13 mouse cellular contexts compared by ENCODE assay signal in the genomic region with DNA sequence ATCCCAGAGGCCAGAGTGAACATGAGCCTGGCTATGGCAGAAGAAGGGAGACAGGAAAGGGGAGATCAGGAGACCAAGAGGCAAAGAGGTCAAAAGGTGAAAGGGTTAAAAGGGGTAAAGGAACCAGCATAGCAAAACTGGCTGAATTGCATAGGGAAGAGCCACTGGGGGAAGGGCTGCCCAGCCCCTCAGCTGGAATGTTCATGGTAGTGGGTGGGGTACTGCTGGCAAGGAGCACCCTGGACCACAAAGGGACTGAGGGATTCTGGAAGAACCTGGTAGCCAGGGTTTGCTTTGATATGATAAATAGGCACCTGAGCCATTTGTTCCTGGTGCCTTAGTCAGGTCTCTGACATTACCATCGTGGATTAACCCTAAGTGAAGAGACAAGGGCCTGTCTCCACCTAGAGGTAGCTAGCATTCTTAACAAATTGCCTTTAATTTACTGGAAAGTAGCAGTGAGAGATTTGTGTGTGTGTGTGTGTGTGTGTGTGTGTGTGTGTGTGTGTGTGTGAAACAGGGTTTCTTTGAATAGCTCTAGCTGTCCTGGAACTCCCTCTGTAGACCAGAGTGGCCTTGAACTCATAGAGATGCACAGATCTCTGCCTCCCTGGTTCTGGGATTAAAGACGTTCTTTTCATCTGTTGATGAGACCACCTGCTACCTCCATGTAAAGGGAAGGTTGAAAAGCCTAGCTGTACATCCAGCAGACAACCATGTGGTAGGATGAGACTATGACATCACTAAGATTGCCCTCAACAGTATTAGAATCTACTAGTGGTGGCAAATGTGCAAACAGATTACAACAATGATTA. TPM values are rescaled to one million over a fixed set of nuclear protein-coding genes. Genes with fewer than 3 reads are reported as not detected.
A peak's percentile ranks its signal among the peaks of the same experiment; 100 is the strongest.
DNase-seq lines count a peak whose midpoint lies in the region; ATAC-seq and TF ChIP-seq lines count a peak whose summit lies in the region.
"Had no signal": no experiment of that assay in that cellular context is flagged by ENCODE, and none has a peak within 500 bp of the region (broad histone marks: within the 10 kb centered on the region; RNA-seq: fewer than 3 reads in every experiment).

No protein-coding gene starts in this region.

- TF ChIP-seq RAD21 in CH12.LX (IDR thresholded peaks at IDR 0.05; ENCODE audit: low read depth, low read length) = peak; percentile 79

- dilution Hi-C loops in CH12.LX (cut with MboI; ENCODE audit: extremely low pct_ligation_motif_present, extremely low pct_unique_long_range_greater_than_20kb, low sequenced_read_pairs) = no loop called here

- peak; percentile 73 for ATAC-seq in inflammation-experienced regulatory T-cells, adult 6 months

- no peaks in the 10 kb centered on the region for H3K9me3 ChIP-seq in CH12.LX (replicated peaks; ENCODE audit: low read length)
- H3K9me3 ChIP-seq: embryonic facial prominence, embryonic 13.5 days; limb, embryonic 15.5 days had no signal

- no peak for DNase-seq in left cerebral cortex, adult 2 months (ENCODE audit: extremely low spot score in 1 of 2, low spot score in 2 of 2)
- no peak for DNase-seq in left cerebral cortex, adult 9 months (ENCODE audit: low spot score in 2 of 2)
- DNase-seq in CH12.LX (ENCODE audit: extremely low read depth) = peak; percentile 48
- DNase-seq in T-cell, adult 2 months (ENCODE audit: low spot score) = peak; percentile 21
- no peak for DNase-seq in left cerebral cortex, postnatal 36 days (ENCODE audit: low spot score in 2 of 2)
- DNase-seq in cerebellum, adult 9-10 months = no peak
- no peak for DNase-seq in frontal cortex, postnatal 25 days (ENCODE audit: low spot score in 2 of 2)
- DNase-seq: adrenal gland, postnatal 36 days; gastrocnemius, postnatal 36 days; kidney, postnatal 10 days had no signal

- H3K4me1 ChIP-seq in CH12.LX (ENCODE audit: control insufficient read depth in 1 of 2, insufficient read depth in 2 of 2) = peaks cover 0 to 10% of the 10 kb centered on the region in 2 experiments; a peak in 2 of 4 replicates
- H3K4me1 ChIP-seq: limb, embryonic 15.5 days had no signal

- H3K27me3 ChIP-seq in CH12.LX (replicated peaks) = no peaks in the 10 kb centered on the region
- H3K27me3 ChIP-seq: embryonic facial prominence, embryonic 13.5 days; limb, embryonic 15.5 days had no signal

- intact Hi-C loops in left cerebral cortex, adult 2 months (cut with DNase I) = no loop called here
- intact Hi-C loops in left cerebral cortex, postnatal 36 days (cut with DNase I) = no loop called here

- H3K36me3 ChIP-seq in CH12.LX (replicated peaks in 1 of 2; ENCODE audit: control insufficient read depth in 1 of 2, insufficient read depth in 1 of 2, low read length in 1 of 2) = no peaks in the 10 kb centered on the region
- H3K36me3 ChIP-seq: embryonic facial prominence, embryonic 13.5 days; limb, embryonic 15.5 days had no signal

- no peak overlapping the region for H3K27ac ChIP-seq in left cerebral cortex, adult 2 months
- H3K27ac ChIP-seq in CH12.LX (ENCODE audit: insufficient read depth, low read depth) = no peak overlapping the region
- H3K27ac ChIP-seq: embryonic facial prominence, embryonic 13.5 days; limb, embryonic 15.5 days had no signal

- TF ChIP-seq POLR2A in CH12.LX (IDR thresholded peaks at IDR 0.05; ENCODE audit: low read depth, low read length) = no peak

- TF ChIP-seq CTCF in left cerebral cortex, adult 2 months (IDR thresholded peaks at IDR 0.05) = peak; percentile 24; the same call in 1 of the 2 replicates
- peak; percentile 13 to 75; a peak in 2 of 4 replicates for TF ChIP-seq CTCF in CH12.LX (conservative IDR thresholded peaks at IDR 0.05 in 1 of 2, IDR thresholded peaks at IDR 0.05 in 1 of 2; ENCODE audit: low read depth in 2 of 2, low read length in 2 of 2)

- no peak overlapping the region for H3K4me3 ChIP-seq in left cerebral cortex, adult 2 months
- H3K4me3 ChIP-seq in CH12.LX (replicated peaks in 1 of 3; ENCODE audit: low read depth in 2 of 3, low read length in 2 of 3, poor library complexity in 1 of 3) = no peak overlapping the region
- H3K4me3 ChIP-seq: embryonic facial prominence, embryonic 13.5 days; limb, embryonic 15.5 days had no signal

- no peaks in the 10 kb centered on the region for H3K79me2 ChIP-seq in CH12.LX (replicated peaks; ENCODE audit: control insufficient read depth, extremely low read depth, insufficient read depth, poor library complexity, severe bottlenecking)

- in situ Hi-C loops in CH12.LX (cut with MboI; ENCODE audit: low pct_ligation_motif_present, low pct_unique_long_range_greater_than_20kb, low sequenced_read_pairs) = no loop called here

- no peak overlapping the region for H3K9ac ChIP-seq in CH12.LX (ENCODE audit: insufficient read depth, low read depth)
- H3K9ac ChIP-seq: embryonic facial prominence, embryonic 13.5 days; limb, embryonic 15.5 days had no signal

- H3K4me2 ChIP-seq in CH12.LX (ENCODE audit: insufficient read depth, low read depth, poor library complexity, severe bottlenecking) = no peak overlapping the region
- H3K4me2 ChIP-seq: embryonic facial prominence, embryonic 13.5 days; limb, embryonic 15.5 days had no signal

- TF ChIP-seq EP300 in CH12.LX (IDR thresholded peaks at IDR 0.05; ENCODE audit: low read length) = no peak

TF ChIP-seq in CH12.LX, 34 proteins besides CTCF, POLR2A, EP300 and RAD21:
- TF ChIP-seq SMC3 (IDR thresholded peaks at IDR 0.05; ENCODE audit: low read depth, low read length) (peak; percentile 73), ZC3H11A (IDR thresholded peaks at IDR 0.05; ENCODE audit: low read depth, low read length) (peak; percentile 14; the same call in 1 of the 2 replicates), MAX (IDR thresholded peaks at IDR 0.05; ENCODE audit: low read length) (no peak)

RNA-seq across cellular contexts. Expression of a gene that starts 26.6 kb away (rescaled TPM):
- 1 to 10 TPM; 6.3 to 7.4 TPM for total RNA-seq in left cerebral cortex, adult 2 months (2021)
- total RNA-seq in CH12.LX (2012; rRNA removed) (not detected in 2 replicates), CH12.LX (2014; rRNA removed) (0.15 and 0.16 TPM in 2 replicates)
- 0.10 TPM in 1 of 2 replicates, not detected in the other for polyA plus RNA-seq in CH12.LX (2012; ENCODE audit: insufficient read length, low read depth)
- 1 to 10 TPM; 1.0 to 3.3 (median 2.4) TPM for polyA plus RNA-seq in inflammation-experienced regulatory T-cells, adult 6 months (2017; shearing (Covaris generic))
- 10 to 100 TPM in 1 of 2 experiments, 1 to 10 TPM in 1; 6.5 to 10.5 TPM for total RNA-seq in left cerebral cortex, postnatal 36 days (2021)

RNA-seq across cellular contexts. Expression of a gene that starts 47.9 kb away (rescaled TPM):
- total RNA-seq in left cerebral cortex, adult 2 months (2021) = 100 to 1,000 TPM; 161 to 169 TPM
- 17.2 and 18.9 TPM in 2 replicates for total RNA-seq in CH12.LX (2012; rRNA removed)
- total RNA-seq in CH12.LX (2014; rRNA removed) = 23.7 and 23.8 TPM in 2 replicates
- 18.5 and 19.7 TPM in 2 replicates for polyA plus RNA-seq in CH12.LX (2012; ENCODE audit: insufficient read length, low read depth)
- polyA plus RNA-seq in inflammation-experienced regulatory T-cells, adult 6 months (2017; shearing (Covaris generic)) = 10 to 100 TPM; 36.1 to 49.1 (median 40.1) TPM
- total RNA-seq in left cerebral cortex, postnatal 36 days (2021) = 100 to 1,000 TPM; 155 to 166 TPM

Comparison
In these comparisons a context has a peak if more than half of its experiments do, and no peak if none do; other contexts are left out.
1. DNase-seq: peak in CH12.LX (single experiment) and T-cell, adult 2 months (single experiment); none in left cerebral cortex, adult 2 months (0 of 2), left cerebral cortex, adult 9 months (0 of 2), left cerebral cortex, postnatal 36 days (0 of 2), cerebellum, adult 9-10 months (single experiment) and frontal cortex, postnatal 25 days (0 of 2).
2. RNA of a gene that starts 26.6 kb away (total RNA-seq): 6.5 to 10.5 TPM in left cerebral cortex, postnatal 36 days and 6.3 to 7.4 TPM in left cerebral cortex, adult 2 months; 0.15 to 0.16 TPM in CH12.LX; every median in the first group is over 4 times any median in the second.
3. RNA of a gene that starts 47.9 kb away (total RNA-seq): 161 to 169 TPM in left cerebral cortex, adult 2 months and 155 to 166 TPM in left cerebral cortex, postnatal 36 days; 17.2 to 23.8 TPM in CH12.LX; every median in the first group is over 4 times any median in the second.